Mouse (Mus musculus) right cerebral cortex, postnatal 25 days (tissue): ENCODE measurements around the gene Dock7.

Experiments used
- DNase-seq: peaks from one replicate; pipeline ENCODE4 v3.0.0; 2022

Gene Dock7

DNA sequence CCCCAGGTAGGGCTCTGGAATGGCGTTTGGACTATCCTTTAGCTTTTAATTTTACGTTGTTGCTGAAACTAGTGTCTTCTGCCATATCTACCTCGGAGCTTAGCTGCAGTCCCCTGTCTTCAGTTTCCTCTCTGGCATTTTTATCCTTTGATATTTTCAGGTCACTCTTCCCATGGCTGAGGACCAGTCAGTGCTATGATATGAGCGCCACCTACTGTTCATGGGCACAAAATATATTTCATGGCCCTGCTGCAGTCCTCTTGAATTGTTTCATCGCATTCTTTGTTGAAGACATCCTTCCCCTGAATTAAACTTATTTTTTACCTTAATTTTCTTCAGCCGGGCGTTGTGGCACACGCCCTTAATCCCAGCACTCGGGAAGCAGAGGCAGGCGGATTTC, 233.6 kb downstream of the Dock7 start:
- peak; percentile 28 for DNase-seq
